Mouse (Mus musculus) yolk sac, embryonic 10.5 days (tissue): ENCODE results near the gene Scarf1.
"Not testable (repeated sequence)": the region's sequence is repeated elsewhere in the genome, so short reads cannot be mapped to it uniquely, and the experiment has no call there.

Experiments
- DNase-seq: peaks from one replicate; pipeline ENCODE4 v3.0.0-alpha.2; 2017; ENCODE audit warnings: low spot score

The Scarf1 gene

GRCm38 (mm10) chr11:75537491-75538183 is 24.3 kb downstream of the Scarf1 start:
- DNase-seq = no peak

DNA sequence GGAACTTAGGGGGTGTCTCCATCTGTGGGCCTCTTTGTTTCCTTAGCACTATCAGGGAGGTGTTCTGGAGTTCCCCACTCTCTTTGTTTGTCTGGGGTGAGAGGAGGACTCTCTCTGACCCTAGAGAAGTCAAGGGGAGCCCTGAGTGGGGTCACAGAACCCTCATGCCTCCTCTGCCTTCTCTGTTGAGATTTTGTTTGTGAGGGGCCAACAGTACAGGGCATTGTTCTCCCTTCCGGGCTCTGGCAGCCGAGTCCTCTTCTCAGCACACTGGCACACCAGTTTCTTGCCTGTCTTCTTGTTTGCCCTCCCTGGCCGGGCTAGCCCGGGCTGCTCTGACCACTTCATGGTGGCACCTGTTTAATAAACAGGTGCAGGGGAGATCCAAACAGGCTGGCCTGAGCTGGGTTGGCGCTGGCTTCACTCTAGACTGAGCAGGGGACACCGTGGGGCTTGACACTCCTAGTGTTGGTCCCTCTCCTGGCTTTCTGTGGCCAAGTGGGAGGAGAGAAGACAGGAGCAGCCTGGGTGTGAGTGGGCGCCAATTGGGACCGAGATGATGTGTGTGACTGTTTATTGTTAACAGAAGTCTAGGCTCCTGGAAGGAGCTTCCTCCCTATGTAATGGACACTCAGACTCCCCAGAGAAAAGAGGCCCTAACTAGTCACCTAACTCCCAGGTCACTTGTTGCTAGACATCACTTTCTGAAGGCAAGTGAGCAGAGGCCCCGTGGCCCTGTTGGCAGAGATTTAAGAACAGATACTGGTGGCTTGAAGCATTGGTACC is 25.0 kb downstream of the Scarf1 start:
- no peak for DNase-seq

DNA sequence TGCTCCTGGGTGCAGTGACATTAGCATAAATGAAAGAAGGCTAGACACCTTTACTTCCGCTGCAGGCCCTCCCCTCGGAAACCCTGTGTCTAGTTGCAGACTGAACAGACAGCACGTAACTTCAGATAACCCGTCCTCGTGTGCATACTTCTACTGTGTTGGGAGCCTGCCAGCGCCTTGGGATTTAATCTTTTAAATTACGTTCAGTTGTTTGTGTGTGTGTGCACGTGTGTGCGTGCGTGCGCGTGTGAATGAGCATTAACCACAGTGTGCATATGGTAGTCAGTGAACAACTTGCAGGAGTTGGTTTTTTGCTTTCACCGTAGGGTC is 25.6 kb downstream of the Scarf1 start:
- no peak for DNase-seq

GRCm38 (mm10) chr11:75540209-75540608 is 26.9 kb downstream of the Scarf1 start:
- DNase-seq = no peak

GRCm38 (mm10) chr11:75540710-75541581 is 27.6 kb downstream of the Scarf1 start:
- DNase-seq = peak; percentile 54

DNA sequence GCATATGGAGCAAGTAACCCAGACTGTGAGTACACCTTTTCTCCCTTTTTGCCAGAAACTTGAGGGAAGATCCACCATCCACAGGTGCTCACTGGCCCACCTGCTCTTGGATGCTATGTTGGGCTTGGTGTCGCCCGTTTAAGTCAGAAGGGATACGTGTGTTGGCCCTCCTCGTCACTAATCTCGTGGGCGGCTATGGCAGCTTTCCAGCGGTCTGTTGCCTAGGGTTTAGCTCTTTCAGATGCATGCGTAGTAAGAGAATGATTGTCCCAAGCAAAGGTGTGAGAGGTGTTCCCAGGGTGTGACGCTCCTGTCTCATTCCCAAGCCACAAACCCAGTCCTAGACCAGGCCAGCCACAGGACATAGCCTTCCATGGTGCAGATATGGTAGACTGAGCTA is 31.4 kb downstream of the Scarf1 start:
- no peak for DNase-seq

DNA sequence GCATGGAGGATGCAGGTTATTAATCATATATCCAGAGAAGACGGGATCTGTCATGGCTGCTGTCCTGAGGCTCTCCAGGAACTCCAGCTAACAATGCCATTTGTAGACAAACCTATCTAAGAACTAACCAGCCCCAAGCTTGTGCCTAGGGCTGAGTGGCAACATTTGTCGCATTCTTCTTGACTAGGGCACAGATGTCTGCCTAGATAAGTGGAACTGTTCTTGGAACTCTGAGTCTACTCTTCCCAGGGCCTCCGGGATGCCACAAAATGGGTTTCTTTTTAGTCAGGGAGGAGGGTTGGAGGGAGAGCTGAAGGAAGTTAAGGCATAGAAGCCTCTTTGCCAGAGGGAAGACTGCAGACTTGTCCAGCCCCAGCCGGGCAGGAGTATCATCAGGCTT is 32.7 kb downstream of the Scarf1 start:
- no peak for DNase-seq

DNA sequence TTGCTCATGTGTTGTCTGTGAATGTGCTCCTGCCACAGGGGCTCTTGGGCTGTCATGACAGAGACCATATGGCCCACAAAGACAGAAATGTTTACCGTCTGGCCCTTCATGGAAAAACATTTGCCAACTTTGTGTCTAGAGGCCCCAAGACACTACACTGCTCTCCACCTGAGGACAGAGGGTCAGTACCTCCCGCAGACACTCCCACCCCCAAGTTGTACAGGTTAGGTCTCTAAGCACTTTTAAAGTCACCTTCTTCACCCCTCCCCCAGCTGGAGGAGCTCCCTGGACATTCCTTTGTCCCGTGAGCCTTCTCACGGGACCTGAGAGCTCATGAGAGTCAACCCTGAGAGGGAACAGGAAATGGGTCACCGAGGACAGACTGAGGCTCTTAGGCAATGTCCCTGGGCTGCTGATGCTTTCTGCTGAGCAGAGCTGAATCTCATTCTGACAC is 36.3 kb downstream of the Scarf1 start:
- peak; percentile 91 for DNase-seq

- DNase-seq = peak; percentile 60
These were observed 37.0 kb downstream of the Scarf1 start for GRCm38 (mm10) chr11:75550200-75550946.

DNA sequence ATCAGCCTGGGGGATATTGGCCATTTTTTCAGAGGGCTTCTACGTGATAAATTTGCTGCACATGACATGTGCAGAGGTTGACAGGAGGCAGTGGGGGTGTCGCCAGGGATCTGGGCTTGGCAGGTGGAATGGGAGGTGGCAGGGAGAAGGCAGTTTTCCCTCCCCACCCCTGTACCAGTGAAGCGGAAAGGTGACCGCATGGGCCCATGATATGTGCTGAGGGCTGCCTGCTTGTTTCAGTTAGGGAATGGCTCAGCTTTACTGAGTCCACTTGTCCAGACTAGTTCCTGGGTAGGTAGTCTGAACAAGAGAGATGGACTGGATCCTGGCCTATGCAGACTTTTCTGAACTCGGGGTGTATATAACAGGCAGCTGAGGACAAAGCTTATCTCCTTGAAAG is 38.0 kb downstream of the Scarf1 start:
- DNase-seq = no peak

- DNase-seq = no peak
These were observed 38.7 kb downstream of the Scarf1 start for GRCm38 (mm10) chr11:75551961-75552441.

DNA sequence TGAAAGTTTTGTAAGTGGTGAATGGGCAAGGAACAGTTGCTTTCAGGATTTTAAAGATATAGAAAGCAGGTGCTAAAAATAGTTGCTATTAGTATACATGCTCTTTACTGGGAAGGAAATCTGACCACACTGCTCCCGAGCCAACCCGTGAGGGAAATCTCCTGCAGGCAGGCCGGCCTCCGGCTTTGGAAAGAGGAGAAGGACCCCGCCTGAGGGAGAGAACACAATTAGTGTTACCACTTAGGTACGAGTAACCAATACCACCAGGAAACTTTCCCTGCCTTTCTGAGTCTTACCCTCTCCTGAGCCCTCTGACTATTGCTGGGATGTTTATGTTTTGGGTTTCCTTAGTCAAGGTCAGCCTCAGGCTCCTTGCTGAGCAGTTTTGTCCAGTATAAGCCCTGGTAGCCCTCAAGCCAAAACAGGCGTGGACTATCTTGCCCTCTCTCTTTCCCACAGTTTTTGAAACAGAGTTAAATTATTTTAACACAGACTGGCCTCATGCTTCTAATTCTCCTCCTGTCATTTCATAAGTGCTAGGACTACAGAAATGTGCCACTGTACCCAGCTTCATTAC is 39.7 kb downstream of the Scarf1 start:
- DNase-seq = no peak

DNA sequence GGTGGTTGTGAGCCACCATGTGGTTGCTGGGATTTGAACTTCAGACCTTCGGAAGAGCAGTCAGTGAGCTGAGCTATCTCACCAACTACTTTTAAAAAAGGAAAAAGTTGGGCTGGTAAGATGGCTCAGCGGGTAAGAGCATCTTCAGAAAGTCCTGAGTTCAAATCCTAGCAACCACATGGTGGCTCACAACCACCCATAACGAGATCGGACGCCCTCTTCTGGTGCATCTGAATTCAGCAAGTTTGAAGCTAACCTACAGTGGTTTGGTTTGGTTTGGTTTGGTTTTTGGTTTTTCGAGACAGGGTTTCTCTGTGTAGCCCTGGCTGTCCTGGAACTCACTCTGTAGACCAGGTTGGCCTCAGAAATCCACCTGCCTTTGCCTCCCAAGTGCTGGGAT is 42.7 kb downstream of the Scarf1 start:
- DNase-seq = not testable (repeated sequence)

GRCm38 (mm10) chr11:75557142-75557541 is 43.8 kb downstream of the Scarf1 start:
- DNase-seq = no peak

GRCm38 (mm10) chr11:75558101-75558500 is 44.8 kb downstream of the Scarf1 start:
- DNase-seq = no peak

GRCm38 (mm10) chr11:75559870-75560504 is 46.6 kb downstream of the Scarf1 start:
- no peak for DNase-seq

DNA sequence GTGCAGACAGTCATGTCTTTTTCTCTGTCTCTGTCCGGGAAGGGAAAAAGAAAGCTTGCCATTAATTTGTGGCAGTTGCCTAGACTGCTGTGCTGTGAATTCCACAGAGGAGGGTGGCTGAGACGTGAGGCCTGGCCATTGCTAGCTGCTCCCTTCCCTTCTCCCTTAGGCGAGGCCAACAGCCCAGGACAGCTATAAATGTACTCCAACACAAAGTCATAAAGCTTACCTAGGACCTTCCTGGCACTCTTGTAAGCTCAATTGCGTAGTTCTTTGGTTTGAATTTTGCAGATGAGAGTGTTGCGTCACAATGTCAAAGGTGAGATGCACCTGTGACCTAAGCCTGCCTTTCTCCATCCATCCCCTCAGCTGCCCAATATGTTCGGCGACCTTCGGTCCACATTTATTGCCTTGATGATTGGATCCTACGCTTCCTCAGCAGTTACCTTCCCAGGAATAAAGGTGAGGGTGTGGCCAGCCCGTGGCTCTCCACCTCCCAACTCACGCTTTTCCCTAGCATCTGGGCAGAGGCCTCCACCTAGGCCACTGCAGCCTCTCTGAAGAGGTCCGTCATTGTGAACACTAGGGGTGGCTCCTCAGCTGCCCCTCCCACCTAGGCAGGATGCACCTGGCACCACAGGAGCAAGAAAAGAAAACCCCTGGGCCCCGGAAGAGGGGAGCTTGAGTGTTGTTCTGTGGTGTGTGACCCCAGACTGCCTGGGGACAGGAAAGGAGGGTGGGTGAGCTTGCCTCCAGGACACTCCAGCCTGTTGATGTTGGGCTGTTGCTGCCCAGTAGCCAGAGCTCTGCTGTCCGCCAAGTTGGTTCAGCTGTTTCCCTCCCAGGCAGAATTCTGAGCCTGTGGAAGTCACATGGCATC is 47.4 kb downstream of the Scarf1 start:
- peak; percentile 86 for DNase-seq

GRCm38 (mm10) chr11:75561410-75561791 is 48.1 kb downstream of the Scarf1 start:
- DNase-seq = no peak

GRCm38 (mm10) chr11:75562840-75563239 is 49.5 kb downstream of the Scarf1 start:
- no peak for DNase-seq
